Mouse (Mus musculus): Measurements from ENCODE around the gene Sptb.

Gene Sptb

DNA sequence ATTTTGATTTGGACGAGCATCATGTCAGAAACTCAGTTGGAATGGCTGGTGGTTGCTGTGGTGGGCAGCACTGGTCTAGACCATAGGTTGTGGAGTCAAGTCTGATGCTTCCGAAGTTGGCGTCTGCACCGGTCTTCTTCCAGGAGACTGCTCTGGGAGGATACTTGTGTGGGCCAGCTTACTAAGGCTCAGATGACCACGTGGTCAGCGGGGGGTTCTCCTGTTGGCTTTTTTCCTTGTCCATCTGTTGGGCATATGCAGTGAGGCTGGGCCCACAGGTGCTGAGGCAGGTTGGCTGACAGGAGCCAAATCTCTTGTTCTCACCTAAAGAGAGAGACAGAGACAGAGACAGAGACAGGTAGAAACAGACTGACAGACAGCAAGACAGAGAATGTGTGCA lies 135.5 kb downstream of the Sptb start:
- DNase-seq (ENCODE audit: low spot score): no peak

- DNase-seq (ENCODE audit: low spot score): no peak
Observed at GRCm38 (mm10) chr12:76573381-76573780, 137.0 kb downstream of the Sptb start.

GRCm38 (mm10) chr12:76572261-76573251 lies 137.8 kb downstream of the Sptb start:
- no peak for DNase-seq (ENCODE audit: low spot score)

DNA sequence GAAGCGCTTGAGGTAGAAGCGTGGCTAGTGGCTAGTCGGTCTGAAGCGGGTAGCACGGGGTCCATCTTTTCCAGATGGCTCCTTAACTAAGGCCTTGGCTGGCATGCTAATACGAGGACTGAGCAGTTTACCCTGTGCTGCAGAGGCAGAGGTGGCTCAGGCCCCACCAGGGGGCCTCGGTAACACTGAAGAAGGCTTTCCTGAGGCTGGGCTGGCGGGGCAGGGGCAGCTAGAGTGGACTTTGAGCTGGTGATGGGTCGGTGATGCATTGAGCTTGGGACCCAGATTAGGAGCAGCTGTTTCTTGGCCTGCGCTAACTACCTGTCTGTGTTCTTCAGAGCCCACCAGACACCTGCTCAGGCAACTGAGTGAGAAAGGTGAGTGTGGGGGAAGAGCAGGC lies 139.1 kb downstream of the Sptb start:
- no peak for DNase-seq (ENCODE audit: low spot score)

DNA sequence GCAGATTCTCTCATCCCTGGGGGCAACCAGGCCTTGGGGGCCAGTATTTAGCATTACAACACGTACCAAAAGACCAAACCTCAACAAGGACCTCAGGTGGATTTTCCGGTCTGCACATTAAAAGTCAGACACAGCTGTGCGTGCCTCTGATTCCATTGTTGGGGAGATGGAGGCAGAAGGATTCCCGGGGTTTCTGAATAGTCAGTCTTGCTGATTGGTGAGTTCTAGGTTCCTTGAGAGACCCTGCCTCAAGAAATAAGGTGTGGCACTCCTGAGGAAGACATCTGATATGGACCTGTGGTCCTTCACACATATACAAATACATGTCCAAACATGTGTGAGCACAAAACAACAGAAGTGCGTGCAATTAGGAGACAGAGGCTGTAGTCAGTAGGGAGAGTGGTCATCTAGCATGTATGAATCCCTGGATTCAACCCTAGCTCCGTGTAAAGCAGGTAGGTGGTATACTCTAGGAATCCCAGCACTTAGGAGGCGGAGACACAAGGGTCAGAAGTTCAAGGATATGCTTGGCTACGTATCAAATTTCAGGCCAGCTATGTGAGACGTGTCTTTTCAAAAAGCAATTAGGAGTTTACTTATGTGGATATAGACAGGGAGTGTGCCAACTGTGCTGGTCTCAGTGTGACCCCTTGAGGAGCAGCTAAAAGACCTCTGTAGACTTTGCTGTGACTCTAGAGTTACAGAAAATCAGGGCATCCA lies 140.0 kb downstream of the Sptb start:
- DNase-seq (ENCODE audit: low spot score): no peak

DNA sequence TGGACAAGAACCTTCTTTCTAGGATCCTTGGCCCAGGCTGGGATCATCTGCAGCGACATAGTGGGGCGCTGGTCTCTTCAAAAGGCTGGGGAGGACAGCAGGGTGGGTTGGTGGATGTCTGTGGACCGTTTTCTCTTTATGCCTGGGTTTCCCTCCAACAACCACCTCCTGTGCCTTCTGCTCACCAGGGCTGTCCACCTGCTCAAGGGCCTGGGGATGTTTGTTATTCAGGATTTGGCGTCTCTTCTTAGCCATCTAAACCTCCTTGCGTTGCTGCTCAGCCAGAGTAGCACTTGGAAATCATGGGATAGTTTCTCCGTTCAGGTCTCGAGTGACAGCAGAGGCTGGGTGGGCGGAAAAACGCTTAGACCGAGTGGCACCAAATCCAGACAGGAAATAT lies 144.1 kb downstream of the Sptb start:
- no peak for DNase-seq (ENCODE audit: low spot score)

GRCm38 (mm10) chr12:76562196-76562595 lies 148.2 kb downstream of the Sptb start:
- no peak for DNase-seq (ENCODE audit: low spot score)

- DNase-seq (ENCODE audit: low spot score): no peak
Observed at GRCm38 (mm10) chr12:76558206-76558605, 152.1 kb downstream of the Sptb start.

DNA sequence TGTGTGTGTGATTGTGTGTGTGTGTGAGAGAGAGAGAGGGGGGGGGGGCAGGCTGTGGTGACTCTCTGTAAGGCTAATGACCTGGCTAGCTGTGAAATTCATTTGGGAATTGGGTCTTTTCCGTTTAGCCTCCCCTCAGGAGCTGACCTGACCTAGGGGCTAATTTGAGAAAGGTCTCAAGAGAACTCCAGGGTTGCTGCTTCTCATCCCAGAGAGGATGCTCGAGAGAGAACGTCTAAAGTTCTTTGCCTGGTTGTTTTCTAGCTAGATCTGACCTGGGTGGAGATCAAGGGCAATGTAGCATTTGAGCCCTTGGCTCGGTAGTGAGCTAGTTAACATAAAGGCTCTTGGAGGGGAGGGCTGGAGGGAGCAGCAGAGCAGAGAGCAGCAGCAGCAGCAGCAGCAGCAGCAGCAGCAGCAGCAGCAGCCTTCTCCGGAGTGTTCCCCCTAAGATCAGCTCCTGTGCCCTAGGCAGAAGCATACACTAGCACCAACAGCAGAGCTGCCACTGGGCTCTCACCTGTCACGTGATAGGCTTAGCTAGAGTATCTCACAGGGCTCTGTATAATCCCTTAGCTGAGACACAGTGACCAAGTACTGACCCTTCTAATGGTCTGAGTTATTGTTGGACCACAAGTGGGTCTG lies 153.5 kb downstream of the Sptb start:
- DNase-seq (ENCODE audit: low spot score): no peak

GRCm38 (mm10) chr12:76556187-76556586 lies 154.2 kb downstream of the Sptb start:
- DNase-seq (ENCODE audit: low spot score): no peak

- DNase-seq (ENCODE audit: low spot score): no peak
Observed at GRCm38 (mm10) chr12:76554871-76555386, 155.4 kb downstream of the Sptb start.

GRCm38 (mm10) chr12:76554392-76554791 lies 156.0 kb downstream of the Sptb start:
- no peak for DNase-seq (ENCODE audit: low spot score)

- DNase-seq (ENCODE audit: low spot score): no peak
Observed at GRCm38 (mm10) chr12:76553917-76554316, 156.4 kb downstream of the Sptb start.

GRCm38 (mm10) chr12:76552958-76553357 lies 157.4 kb downstream of the Sptb start:
- no peak for DNase-seq (ENCODE audit: low spot score)

DNA sequence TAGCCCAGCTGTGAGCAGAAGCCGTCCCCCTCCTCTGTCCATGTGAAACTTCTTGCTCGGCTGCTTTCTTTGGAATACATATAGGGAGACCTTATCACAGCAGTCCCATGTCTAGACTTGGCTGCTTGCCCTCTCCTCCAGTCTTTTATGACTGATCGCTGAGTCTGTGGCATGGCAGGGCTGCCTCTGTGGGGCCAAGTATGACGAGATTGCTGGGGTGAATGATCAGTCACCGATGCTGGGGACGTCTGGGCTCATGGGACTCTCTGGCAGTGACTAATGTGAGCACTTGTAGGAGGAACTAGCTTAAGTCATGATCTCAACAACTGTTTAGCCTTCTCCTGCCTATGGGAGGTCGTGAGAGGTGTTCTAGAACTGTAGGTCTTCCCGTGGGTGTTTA lies 158.0 kb downstream of the Sptb start:
- DNase-seq (ENCODE audit: low spot score): no peak

- DNase-seq (ENCODE audit: low spot score): no peak
Observed at GRCm38 (mm10) chr12:76549203-76549602, 161.1 kb downstream of the Sptb start.

- no peak for DNase-seq (ENCODE audit: low spot score)
Observed at GRCm38 (mm10) chr12:76548082-76548423, 162.3 kb downstream of the Sptb start.

GRCm38 (mm10) chr12:76547409-76548081 lies 162.8 kb downstream of the Sptb start:
- no peak for DNase-seq (ENCODE audit: low spot score)

DNA sequence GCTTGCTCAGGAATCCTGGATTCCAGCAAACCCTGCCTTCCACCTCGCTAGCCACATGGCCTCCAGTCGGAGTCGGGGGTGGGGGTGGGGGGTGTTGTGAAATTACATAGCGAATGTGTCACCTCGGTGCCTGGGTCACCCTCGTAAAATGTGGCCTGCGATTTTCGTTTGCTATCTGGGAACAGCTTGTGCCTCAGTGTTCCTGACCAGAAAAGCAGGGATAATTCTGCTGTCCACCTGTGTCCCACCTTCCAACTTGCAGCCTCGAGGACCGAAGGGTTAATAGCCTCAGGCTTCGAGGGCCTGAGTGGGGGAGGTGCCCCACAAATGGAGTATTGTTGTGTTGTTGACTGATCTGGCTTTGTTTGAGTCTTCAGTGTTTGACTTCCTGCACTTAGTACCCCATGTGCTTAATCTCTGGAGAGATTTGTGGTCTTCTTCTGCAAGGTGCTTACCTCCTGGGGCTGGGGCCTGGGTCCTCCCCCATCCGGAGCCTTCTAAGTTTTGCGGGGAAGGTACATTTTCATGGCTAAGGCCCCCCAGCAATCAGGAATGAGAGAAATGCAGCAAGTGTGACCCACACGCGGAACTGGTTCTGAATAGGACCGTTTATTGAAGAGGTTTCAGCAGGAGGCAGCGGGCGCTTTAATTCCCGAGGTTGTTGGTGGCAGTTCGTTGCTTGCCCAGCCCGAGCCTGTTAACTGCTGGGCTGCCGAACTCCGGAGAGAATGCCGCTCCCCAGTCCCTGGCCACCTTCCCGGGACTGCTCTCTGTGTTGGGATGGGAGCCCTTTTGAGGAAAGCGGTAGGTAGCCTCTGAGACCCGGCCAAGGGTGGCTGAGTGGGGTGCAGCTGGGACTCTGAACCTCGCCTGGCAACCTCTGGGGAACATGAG lies 163.7 kb downstream of the Sptb start:
- no peak for DNase-seq (ENCODE audit: low spot score)

DNA sequence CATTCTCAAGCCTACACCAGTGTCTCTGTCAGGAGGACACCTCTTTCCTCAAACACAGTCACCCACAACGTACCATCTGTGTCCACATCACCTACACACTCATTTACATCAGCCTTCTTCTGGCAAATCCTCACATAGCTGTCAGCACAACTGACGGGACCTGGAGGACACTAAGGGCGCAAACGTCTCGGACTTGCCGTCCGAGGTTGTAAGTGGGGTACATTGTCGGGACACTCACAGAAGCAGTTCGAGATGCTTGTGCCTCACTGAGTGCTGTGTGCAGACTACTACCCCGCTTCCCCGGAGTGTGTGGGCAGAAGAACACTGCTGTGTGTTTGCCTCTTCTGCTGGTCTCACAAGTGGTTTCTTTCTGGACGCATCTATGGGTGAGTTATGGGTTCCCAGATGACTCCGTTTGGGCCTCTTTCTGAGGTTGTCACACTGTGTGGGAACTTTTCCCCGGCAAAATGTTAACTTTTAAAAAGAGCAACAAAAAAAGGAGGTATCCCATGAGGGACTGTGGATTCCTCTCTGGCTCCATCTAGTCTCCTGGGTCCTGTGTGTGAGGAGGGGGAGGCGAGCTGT lies 164.5 kb downstream of the Sptb start:
- no peak for DNase-seq (ENCODE audit: low spot score)

DNA sequence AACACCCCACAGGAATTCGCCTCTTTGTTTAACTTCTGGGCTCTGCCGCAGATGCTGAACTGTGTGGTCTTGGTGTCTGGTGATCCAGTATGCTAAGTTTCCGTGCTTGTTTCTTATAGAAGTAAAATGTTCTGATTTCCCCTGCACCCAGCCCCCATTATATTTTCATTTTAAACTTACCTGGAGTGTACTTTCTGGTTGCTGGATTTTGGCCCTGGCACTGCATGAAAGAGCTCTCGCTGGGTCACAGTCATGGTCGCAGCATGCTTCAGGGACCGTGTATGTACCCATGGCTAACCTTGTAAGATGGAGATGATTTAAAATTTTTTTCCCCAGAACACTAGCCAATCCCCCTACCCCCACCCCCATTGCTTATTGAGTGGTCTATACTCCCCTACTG lies 168.5 kb downstream of the Sptb start:
- no peak for DNase-seq (ENCODE audit: low spot score)

All from ovary, postnatal 14 days (tissue).